Mouse (Mus musculus): ENCODE results near the gene Loxl4. TPM values are rescaled to one million over a fixed set of nuclear protein-coding genes. Genes with fewer than 3 reads are reported as not detected.
A peak's percentile ranks its signal among the peaks of the same experiment; 100 is the strongest.

The Loxl4 gene
- 0.12 and 0.25 TPM in 2 replicates for polyA plus RNA-seq (2014; fragmentation: Nextera tagmentation; extraction: Ambion mirVana)

GRCm38 (mm10) chr19:42612654-42613053 is at the start of gene Loxl4:
Gene Loxl4 (minus strand): TSS chr19:42612813.
- H3K27me3 ChIP-seq (ENCODE audit: control insufficient read depth, insufficient read depth, low read length): peaks cover 12% of the 10 kb centered on the region; the same call in 1 of the 2 replicates
- peak within 1 kb of the TSS; percentile 44 for H3K9ac ChIP-seq (ENCODE audit: low read length)
- H3K4me2 ChIP-seq: peak within 1 kb of the TSS; percentile 61
- ATAC-seq (ENCODE audit: low FRiP score) (no peak), DNase-seq (ENCODE audit: low spot score, missing footprints) (no peak)
- H3K27ac ChIP-seq (ENCODE audit: low read depth, low read length): no peak within 1 kb of the TSS
- no peaks in the 10 kb centered on the region for H3K36me3 ChIP-seq (ENCODE audit: control insufficient read depth, insufficient read depth, low read length)
- H3K4me3 ChIP-seq (ENCODE audit: low read depth, low read length): peak within 1 kb of the TSS; percentile 32
- WGBS: under 1% methylated on average over 35 of the region's 37 CpGs
- peaks cover 5% of the 10 kb centered on the region; the same call in 1 of the 2 replicates for H3K4me1 ChIP-seq (ENCODE audit: control insufficient read depth, insufficient read depth, low read length)
- no peaks in the 10 kb centered on the region for H3K9me3 ChIP-seq (ENCODE audit: control insufficient read depth, low read length)

GRCm38 (mm10) chr19:42661430-42662164 is 49.0 kb upstream of the Loxl4 start:
- H3K9ac ChIP-seq (ENCODE audit: low read length): no peak overlapping the region
- H3K4me3 ChIP-seq (ENCODE audit: low read depth, low read length): no peak overlapping the region
- H3K4me1 ChIP-seq (ENCODE audit: control insufficient read depth, insufficient read depth, low read length): peaks cover 5% of the 10 kb centered on the region; the same call in 1 of the 2 replicates
- DNase-seq (ENCODE audit: low spot score, missing footprints) (no peak), ATAC-seq (ENCODE audit: low FRiP score) (no peak)
- H3K27me3 ChIP-seq (ENCODE audit: control insufficient read depth, insufficient read depth, low read length): 0 out of 2 replicates have a peak, but pooled peaks cover 6% of the 10 kb centered on the region
- H3K36me3 ChIP-seq (ENCODE audit: control insufficient read depth, insufficient read depth, low read length): no peaks in the 10 kb centered on the region
- WGBS: 86% methylated on average over 9 of the region's 9 CpGs
- no peak overlapping the region for H3K4me2 ChIP-seq
- H3K27ac ChIP-seq (ENCODE audit: low read depth, low read length): no peak overlapping the region
- no peaks in the 10 kb centered on the region for H3K9me3 ChIP-seq (ENCODE audit: control insufficient read depth, low read length)

GRCm38 (mm10) chr19:42660244-42660565 is 47.6 kb upstream of the Loxl4 start:
- Histone ChIP-seq H3K36me3 (ENCODE audit: control insufficient read depth, insufficient read depth, low read length) (no peaks in the 10 kb centered on the region), H3K9me3 (ENCODE audit: control insufficient read depth, low read length) (no peaks in the 10 kb centered on the region), H3K27ac (ENCODE audit: low read depth, low read length) (no peak overlapping the region), H3K4me1 (ENCODE audit: control insufficient read depth, insufficient read depth, low read length) (peaks cover 5% of the 10 kb centered on the region; the same call in 1 of the 2 replicates), H3K9ac (ENCODE audit: low read length) (no peak overlapping the region), H3K4me2 (no peak overlapping the region), H3K4me3 (ENCODE audit: low read depth, low read length) (no peak overlapping the region), H3K27me3 (ENCODE audit: control insufficient read depth, insufficient read depth, low read length) (0 out of 2 replicates have a peak, but pooled peaks cover 6% of the 10 kb centered on the region)
- DNase-seq (ENCODE audit: low spot score, missing footprints) (no peak), ATAC-seq (ENCODE audit: low FRiP score) (no peak)
- WGBS: 92% methylated on average over 2 of the region's 2 CpGs

- 0 out of 2 replicates have a peak, but pooled peaks have one; percentile 35 for ATAC-seq (ENCODE audit: low FRiP score)
- no peak overlapping the region for H3K9ac ChIP-seq (ENCODE audit: low read length)
- H3K36me3 ChIP-seq (ENCODE audit: control insufficient read depth, insufficient read depth, low read length): no peaks in the 10 kb centered on the region
- H3K4me2 ChIP-seq: no peak overlapping the region
- 0 out of 2 replicates have a peak, but pooled peaks cover 6% of the 10 kb centered on the region for H3K27me3 ChIP-seq (ENCODE audit: control insufficient read depth, insufficient read depth, low read length)
- no peak overlapping the region for H3K27ac ChIP-seq (ENCODE audit: low read depth, low read length)
- WGBS: 38% methylated on average over 21 of the region's 21 CpGs
- peak; percentile 89 for DNase-seq (ENCODE audit: low spot score, missing footprints)
- peaks cover 5% of the 10 kb centered on the region; the same call in 1 of the 2 replicates for H3K4me1 ChIP-seq (ENCODE audit: control insufficient read depth, insufficient read depth, low read length)
- H3K9me3 ChIP-seq (ENCODE audit: control insufficient read depth, low read length): no peaks in the 10 kb centered on the region
- H3K4me3 ChIP-seq (ENCODE audit: low read depth, low read length): no peak overlapping the region
Measured at GRCm38 (mm10) chr19:42659354-42660243, 47.0 kb upstream of the Loxl4 start.

GRCm38 (mm10) chr19:42658435-42659135 is 46.0 kb upstream of the Loxl4 start:
- no peaks in the 10 kb centered on the region for H3K36me3 ChIP-seq (ENCODE audit: control insufficient read depth, insufficient read depth, low read length)
- ATAC-seq (ENCODE audit: low FRiP score) (no peak), DNase-seq (ENCODE audit: low spot score, missing footprints) (no peak)
- peaks cover 5% of the 10 kb centered on the region; the same call in 1 of the 2 replicates for H3K4me1 ChIP-seq (ENCODE audit: control insufficient read depth, insufficient read depth, low read length)
- 73% methylated on average over 6 of the region's 6 CpGs for WGBS
- no peak overlapping the region for H3K9ac ChIP-seq (ENCODE audit: low read length)
- 0 out of 2 replicates have a peak, but pooled peaks cover 6% of the 10 kb centered on the region for H3K27me3 ChIP-seq (ENCODE audit: control insufficient read depth, insufficient read depth, low read length)
- no peaks in the 10 kb centered on the region for H3K9me3 ChIP-seq (ENCODE audit: control insufficient read depth, low read length)
- H3K4me3 ChIP-seq (ENCODE audit: low read depth, low read length): no peak overlapping the region
- no peak overlapping the region for H3K27ac ChIP-seq (ENCODE audit: low read depth, low read length)
- H3K4me2 ChIP-seq: no peak overlapping the region

GRCm38 (mm10) chr19:42657769-42658168 is 45.2 kb upstream of the Loxl4 start:
- Histone ChIP-seq H3K4me3 (ENCODE audit: low read depth, low read length) (no peak overlapping the region), H3K9ac (ENCODE audit: low read length) (no peak overlapping the region), H3K4me2 (no peak overlapping the region), H3K9me3 (ENCODE audit: control insufficient read depth, low read length) (no peaks in the 10 kb centered on the region), H3K4me1 (ENCODE audit: control insufficient read depth, insufficient read depth, low read length) (peaks cover 5% of the 10 kb centered on the region; the same call in 1 of the 2 replicates), H3K36me3 (ENCODE audit: control insufficient read depth, insufficient read depth, low read length) (no peaks in the 10 kb centered on the region), H3K27ac (ENCODE audit: low read depth, low read length) (no peak overlapping the region), H3K27me3 (ENCODE audit: control insufficient read depth, insufficient read depth, low read length) (0 out of 2 replicates have a peak, but pooled peaks cover 6% of the 10 kb centered on the region)
- ATAC-seq (ENCODE audit: low FRiP score) (no peak), DNase-seq (ENCODE audit: low spot score, missing footprints) (no peak)
- 47% methylated on average over 4 of the region's 4 CpGs for WGBS

GRCm38 (mm10) chr19:42657306-42657705 is 44.7 kb upstream of the Loxl4 start:
- ATAC-seq (ENCODE audit: low FRiP score) (no peak), DNase-seq (ENCODE audit: low spot score, missing footprints) (no peak)
- Histone ChIP-seq H3K36me3 (ENCODE audit: control insufficient read depth, insufficient read depth, low read length) (no peaks in the 10 kb centered on the region), H3K27me3 (ENCODE audit: control insufficient read depth, insufficient read depth, low read length) (0 out of 2 replicates have a peak, but pooled peaks cover 6% of the 10 kb centered on the region), H3K4me1 (ENCODE audit: control insufficient read depth, insufficient read depth, low read length) (peaks cover 5% of the 10 kb centered on the region; the same call in 1 of the 2 replicates), H3K9me3 (ENCODE audit: control insufficient read depth, low read length) (no peaks in the 10 kb centered on the region), H3K9ac (ENCODE audit: low read length) (no peak overlapping the region), H3K4me3 (ENCODE audit: low read depth, low read length) (no peak overlapping the region), H3K4me2 (no peak overlapping the region), H3K27ac (ENCODE audit: low read depth, low read length) (no peak overlapping the region)
- 97% methylated on average over 2 of the region's 2 CpGs for WGBS

- no peak overlapping the region for H3K27ac ChIP-seq (ENCODE audit: low read depth, low read length)
- 0 out of 2 replicates have a peak, but pooled peaks cover 6% of the 10 kb centered on the region for H3K27me3 ChIP-seq (ENCODE audit: control insufficient read depth, insufficient read depth, low read length)
- H3K4me2 ChIP-seq: no peak overlapping the region
- ATAC-seq (ENCODE audit: low FRiP score) (peak; percentile 74; the same call in 1 of the 2 replicates), DNase-seq (ENCODE audit: low spot score, missing footprints) (peak; percentile 90)
- H3K4me1 ChIP-seq (ENCODE audit: control insufficient read depth, insufficient read depth, low read length): peaks cover 5% of the 10 kb centered on the region; the same call in 1 of the 2 replicates
- H3K9me3 ChIP-seq (ENCODE audit: control insufficient read depth, low read length): no peaks in the 10 kb centered on the region
- 62% methylated on average over 1 of the region's 1 CpGs for WGBS
- no peak overlapping the region for H3K9ac ChIP-seq (ENCODE audit: low read length)
- H3K4me3 ChIP-seq (ENCODE audit: low read depth, low read length): no peak overlapping the region
- H3K36me3 ChIP-seq (ENCODE audit: control insufficient read depth, insufficient read depth, low read length): no peaks in the 10 kb centered on the region
Measured at GRCm38 (mm10) chr19:42655006-42655405, 42.4 kb upstream of the Loxl4 start.

Data from midbrain, embryonic 11.5 days (tissue).